Mouse (Mus musculus) olfactory bulb, adult 2 months (tissue): ENCODE results near the gene Hdhd3. TPM values are rescaled to one million over a fixed set of nuclear protein-coding genes. Genes with fewer than 3 reads are reported as not detected.

Experiments
- H3K27ac ChIP-seq: fragments of 200-500 bp; 2 replicates; pipeline ENCODE4 v1.5.1; 2012; ENCODE audit warnings: low read depth, low read length; ENCODE audit not compliant: insufficient read depth
- H3K4me1 ChIP-seq: fragments of 200-500 bp; 2 replicates; pipeline ENCODE4 v1.6.1; 2012; ENCODE audit warnings: low read length; ENCODE audit not compliant: control insufficient read depth, insufficient read depth
- H3K4me3 ChIP-seq: fragments of 200-500 bp; 2 replicates; pipeline ENCODE4 v1.5.1; 2012; ENCODE audit warnings: mild to moderate bottlenecking, low read depth, low read length, moderate library complexity; ENCODE audit not compliant: insufficient read depth
- CTCF ChIP-seq: fragments of 200-500 bp; IDR thresholded peaks from 2 replicates; pipeline ENCODE4 v1.5.1; 2012; ENCODE audit warnings: low read depth, mild to moderate bottlenecking, low read length, moderate library complexity; ENCODE audit not compliant: insufficient read depth
- POLR2A ChIP-seq: fragments of 200-500 bp; IDR thresholded peaks from 2 replicates; pipeline ENCODE4 v1.6.1; 2012; ENCODE audit warnings: mild to moderate bottlenecking, low read depth, low read length, moderate library complexity; ENCODE audit not compliant: insufficient read depth
- WGBS: fragments of 180-500 bp; shearing (Covaris S2); methylation state at CpG from one replicate; pipeline ENCODE4 v1.1.7; 2018; 5-methylcytosine and 5-hydroxymethylcytosine counted together
- polyA plus RNA-seq: library from polyadenylated mRNA; stranded (reverse); fragments of >200 nt; gene quantifications from 2 replicates; pipeline ENCODE4 v1.2.4, GENCODE M21; 2012; ENCODE audit warnings: low replicate concordance; ENCODE audit not compliant: missing spikeins, insufficient read depth, insufficient read length

The Hdhd3 gene
- polyA plus RNA-seq, 1 experiment: not detected

DNA sequence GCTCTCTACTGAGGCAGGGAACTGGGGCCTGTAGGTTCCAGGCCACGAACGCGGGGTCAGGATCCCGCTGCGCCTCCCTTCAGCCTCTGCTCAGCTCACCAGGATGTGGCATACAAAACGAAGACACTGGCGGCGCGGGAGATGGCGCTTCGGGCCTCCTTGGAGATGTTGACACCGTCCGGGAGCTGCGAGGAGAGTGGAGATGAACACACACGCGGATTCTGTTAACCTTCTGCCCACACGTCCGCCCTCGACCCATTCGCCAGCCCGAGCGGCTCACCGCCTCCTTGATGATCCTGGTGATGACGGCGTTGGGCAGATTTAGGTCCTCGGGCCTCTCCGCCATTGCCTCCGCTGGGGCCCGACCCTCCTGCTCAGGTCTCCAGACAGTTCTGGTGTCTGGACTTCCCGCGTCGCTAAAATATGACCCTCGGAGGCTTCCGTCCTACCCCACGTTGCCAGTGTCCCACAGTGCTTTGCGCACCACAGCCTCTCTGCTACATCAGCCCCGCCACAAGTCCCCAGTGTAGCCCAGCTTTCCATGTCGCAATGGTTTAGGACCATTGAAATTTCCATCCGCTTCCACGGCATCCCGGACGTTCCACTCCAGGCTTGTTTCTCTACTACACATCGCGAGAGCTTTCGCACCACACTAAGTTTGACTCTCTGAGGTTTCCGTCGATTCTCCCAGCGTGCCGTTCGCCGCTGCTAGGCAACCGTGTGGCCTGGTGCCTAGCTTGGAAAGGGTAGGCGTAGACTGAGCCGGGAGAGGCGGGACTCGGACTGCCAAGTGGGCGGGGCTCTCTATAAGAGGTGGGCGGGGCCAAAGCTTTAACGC, 21.6 kb upstream of the Hdhd3 start, which contains the start of the genes Pole3 and 4933430I17Rik:
Pole3 (minus strand) TSS at position 418 of the 838 bp plus-strand sequence.
4933430I17Rik (plus strand) TSS at position 719 of the 838 bp plus-strand sequence.
- Histone ChIP-seq H3K4me1 (peaks cover 6% of the 10 kb centered on the region), H3K27ac (peak within 1 kb of the TSS; percentile 100), H3K4me3 (peak within 1 kb of the TSS; percentile 82)
- WGBS: under 1% methylated on average over 59 of the region's 59 CpGs
- TF ChIP-seq CTCF: no peak
- TF ChIP-seq POLR2A: no peak

DNA sequence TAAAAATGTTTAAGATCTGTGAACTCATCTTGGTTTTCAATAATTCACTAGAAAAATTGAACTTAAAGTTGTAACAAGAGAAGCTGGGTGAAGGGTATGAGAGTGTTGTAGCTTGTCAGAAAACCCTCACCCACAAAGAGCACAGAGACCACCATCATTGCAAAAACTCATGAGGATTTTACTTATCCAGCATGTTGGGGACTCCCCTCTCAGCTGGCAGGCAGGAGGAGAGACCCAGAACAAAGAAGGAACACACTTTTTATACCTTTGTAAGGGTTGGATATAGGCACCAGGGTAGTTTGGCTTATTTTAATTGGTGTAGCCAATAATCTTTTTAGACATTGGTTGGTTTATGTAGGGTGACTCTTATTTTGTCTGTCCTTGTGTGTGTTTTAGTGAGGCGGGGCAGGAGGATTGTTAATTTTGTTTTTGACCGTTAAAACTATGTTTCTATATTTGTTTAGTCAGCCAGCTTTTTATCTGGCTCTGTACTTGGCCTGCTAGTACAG, 17.7 kb upstream of the Hdhd3 start:
- TF ChIP-seq CTCF: no peak
- TF ChIP-seq POLR2A: no peak
- Histone ChIP-seq H3K4me1 (peaks cover 16% of the 10 kb centered on the region), H3K4me3 (no peak overlapping the region), H3K27ac (no peak overlapping the region)
- WGBS: 83% methylated on average over 2 of the region's 2 CpGs

- WGBS: under 1% methylated on average over 37 of the region's 37 CpGs
- Histone ChIP-seq H3K4me1 (peaks cover 22% of the 10 kb centered on the region), H3K27ac (peak within 1 kb of the TSS; percentile 42; the same call in 1 of the 2 replicates), H3K4me3 (peak within 1 kb of the TSS; percentile 78)
- peak; percentile 61 for TF ChIP-seq POLR2A
- no peak for TF ChIP-seq CTCF
Measured at GRCm38 (mm10) chr4:62519849-62520233, 16.6 kb upstream of the Hdhd3 start, which contains the start of gene Alad. TSS of gene Alad (minus strand) at chr4:62519918.

DNA sequence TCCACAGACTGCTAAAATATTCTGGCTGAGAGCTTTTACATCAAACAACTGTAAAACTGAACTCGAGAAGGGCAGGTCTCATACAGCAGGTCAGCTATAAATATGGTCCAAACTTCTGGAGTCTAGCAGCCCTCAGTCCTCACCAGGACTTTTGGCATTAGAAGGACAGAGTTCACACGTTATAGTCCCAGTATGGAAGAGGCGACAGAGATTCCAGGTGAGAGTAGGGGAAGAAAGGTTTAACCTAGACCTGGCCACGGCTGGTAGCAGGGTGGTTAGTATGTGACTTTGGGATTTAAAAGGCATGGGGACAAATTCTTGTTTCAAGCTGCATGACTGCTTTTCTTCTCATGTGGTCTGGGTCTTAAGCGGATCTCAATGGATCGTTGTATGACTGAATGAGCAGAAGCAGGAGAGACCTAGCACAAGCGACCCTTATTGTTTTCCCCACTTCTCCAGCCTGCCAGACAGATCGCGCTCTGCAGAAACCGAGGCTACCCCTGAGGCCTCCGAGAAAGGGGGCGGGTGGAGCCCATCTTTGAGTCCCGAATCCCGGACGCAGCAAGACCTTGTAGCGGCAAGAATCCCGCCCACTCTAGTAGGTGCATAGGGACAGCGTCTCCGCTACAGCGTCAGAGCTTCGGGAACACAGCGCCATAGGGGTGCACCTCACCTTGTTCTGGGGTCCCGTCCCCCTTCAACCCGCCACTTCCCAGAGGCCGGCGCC, 16.0 kb upstream of the Hdhd3 start:
- Histone ChIP-seq H3K4me3 (peak overlapping the region; percentile 78), H3K27ac (no peak overlapping the region), H3K4me1 (peaks cover 17% of the 10 kb centered on the region)
- TF ChIP-seq POLR2A (no peak), CTCF (no peak)
- WGBS: 1% methylated on average over 26 of the region's 26 CpGs

GRCm38 (mm10) chr4:62518416-62519121, 15.3 kb upstream of the Hdhd3 start:
- no peak overlapping the region for H3K27ac ChIP-seq
- peaks cover 20% of the 10 kb centered on the region for H3K4me1 ChIP-seq
- WGBS: 49% methylated on average over 13 of the region's 13 CpGs
- TF ChIP-seq CTCF (peak; percentile 22; the same call in 1 of the 2 replicates), POLR2A (no peak)
- peak overlapping the region; percentile 8; the same call in 1 of the 2 replicates for H3K4me3 ChIP-seq

DNA sequence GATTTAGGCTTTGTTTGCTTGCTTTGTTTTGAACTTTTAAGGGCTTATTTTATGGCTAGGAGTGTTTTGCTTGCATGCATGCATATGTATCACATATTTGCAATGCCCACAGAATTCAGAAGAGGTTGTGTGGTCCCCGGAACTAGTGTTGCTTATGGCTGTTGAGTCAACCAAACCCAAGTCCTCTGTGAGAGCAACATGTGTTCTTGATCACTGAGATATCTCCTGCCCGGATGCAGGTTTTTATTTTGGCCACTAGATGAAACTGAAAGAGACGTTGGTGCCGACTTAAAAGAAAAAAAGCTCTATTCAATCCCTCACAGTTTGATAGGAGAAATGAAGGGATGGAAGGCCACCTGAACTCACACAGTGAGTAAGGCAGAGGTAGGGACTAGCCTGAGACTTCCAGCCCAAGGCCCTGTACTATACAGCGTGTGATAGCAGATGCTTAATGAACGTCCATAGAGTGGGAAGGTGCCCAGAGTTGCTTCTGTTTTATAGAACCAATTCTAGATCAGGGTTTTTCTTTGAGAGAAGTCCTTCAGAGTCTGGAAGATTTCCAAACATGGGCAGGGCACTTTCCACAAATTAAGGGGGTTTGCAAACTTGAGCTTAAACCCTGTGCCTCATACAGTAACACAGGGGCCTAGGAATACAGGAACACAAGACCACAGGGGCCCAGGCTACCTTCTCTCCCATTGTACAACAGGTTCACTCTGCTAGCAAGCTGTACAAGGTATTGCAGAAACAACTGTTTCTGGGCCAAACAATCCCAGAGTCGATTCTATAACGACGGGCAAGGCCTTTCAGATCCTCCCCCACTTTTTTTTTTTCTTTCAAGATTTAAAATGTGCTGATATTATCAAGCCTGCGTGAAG, 14.5 kb upstream of the Hdhd3 start:
- H3K4me3 ChIP-seq: no peak overlapping the region
- WGBS: 78% methylated on average over 10 of the region's 10 CpGs
- TF ChIP-seq POLR2A: no peak
- no peak for TF ChIP-seq CTCF
- H3K27ac ChIP-seq: no peak overlapping the region
- H3K4me1 ChIP-seq: peaks cover 20% of the 10 kb centered on the region

DNA sequence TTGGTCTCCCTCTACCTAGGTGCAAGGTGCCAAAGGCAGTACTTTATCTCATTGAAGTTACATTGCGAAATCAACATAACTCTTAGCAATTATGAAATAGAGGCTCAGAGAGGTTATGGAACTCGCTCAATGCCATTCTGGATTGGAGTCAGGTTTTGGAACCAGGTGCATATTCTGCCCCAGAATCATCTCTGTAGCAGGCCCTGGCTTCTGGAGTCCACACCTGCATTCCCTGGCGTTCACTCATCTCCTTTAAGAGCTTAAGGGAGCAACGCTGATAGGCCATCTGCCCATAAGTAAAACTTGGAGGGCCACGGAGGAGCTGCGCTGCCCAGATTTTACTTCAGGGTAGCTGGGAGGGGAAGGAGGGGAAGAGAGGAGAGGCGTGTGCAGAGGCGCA, 13.8 kb upstream of the Hdhd3 start:
- 95% methylated on average over 8 of the region's 8 CpGs for WGBS
- TF ChIP-seq CTCF: no peak
- TF ChIP-seq POLR2A: no peak
- Histone ChIP-seq H3K4me1 (peaks cover 20% of the 10 kb centered on the region), H3K27ac (no peak overlapping the region), H3K4me3 (no peak overlapping the region)
